Mouse (Mus musculus): ENCODE results near the gene Slc16a6. TPM values are rescaled to one million over a fixed set of nuclear protein-coding genes. Genes with fewer than 3 reads are reported as not detected.

Slc16a6 gene
- total RNA-seq, 2 experiments from 2014 or later = 18.6 to 20.8 TPM

DNA sequence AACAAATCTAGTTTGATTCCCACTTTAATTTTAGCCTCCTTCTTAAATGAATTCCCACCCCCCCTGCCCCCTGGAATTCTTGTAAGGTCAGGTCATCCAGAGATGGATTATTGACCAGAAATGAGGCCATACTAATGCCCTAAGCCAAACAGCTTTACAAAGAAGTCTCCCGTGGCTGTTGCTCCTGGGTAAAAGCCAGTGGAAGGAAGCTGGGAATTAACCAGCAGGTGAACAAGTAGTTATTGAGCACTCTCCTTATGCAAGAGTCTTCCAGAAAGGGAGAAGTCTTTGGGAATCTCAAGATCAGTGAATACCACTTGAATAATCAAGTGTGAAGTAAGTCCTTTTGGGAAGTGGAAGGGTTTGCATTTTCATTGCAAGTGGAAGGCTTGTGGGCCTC is 13.7 kb upstream of the Slc16a6 start:
- no peak for DNase-seq

DNA sequence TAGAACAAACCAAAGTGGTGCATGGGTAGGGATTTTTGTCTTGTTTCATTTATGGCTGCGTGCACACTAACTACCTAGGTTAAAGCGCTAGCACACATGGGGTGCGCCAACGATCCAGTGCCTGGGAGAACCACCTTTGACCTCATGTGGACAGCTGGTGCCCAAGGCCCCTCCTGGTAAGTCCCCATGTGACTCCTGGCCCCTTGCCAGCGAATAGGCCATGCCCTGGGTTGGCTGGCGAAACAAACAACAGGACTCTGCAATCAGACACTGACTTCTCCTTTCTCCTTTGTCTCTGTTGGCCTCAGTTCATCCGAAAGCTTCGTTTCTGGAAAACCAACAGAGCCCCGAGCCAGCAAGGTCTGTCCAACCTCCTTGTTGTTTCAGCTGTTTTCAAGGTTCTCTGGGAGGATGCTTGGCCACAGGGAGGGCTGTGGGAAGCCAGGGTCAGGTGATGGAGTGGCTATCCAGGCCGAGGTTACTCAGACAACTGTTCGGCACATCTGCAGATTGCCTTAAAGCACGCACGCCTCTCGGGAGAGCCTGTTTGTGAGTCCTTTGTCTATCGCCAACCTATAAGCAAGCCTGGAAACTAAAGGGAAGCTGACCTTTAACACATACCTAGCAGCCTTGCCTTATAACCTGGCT is 12.1 kb upstream of the Slc16a6 start:
- peak; percentile 75 for DNase-seq

DNA sequence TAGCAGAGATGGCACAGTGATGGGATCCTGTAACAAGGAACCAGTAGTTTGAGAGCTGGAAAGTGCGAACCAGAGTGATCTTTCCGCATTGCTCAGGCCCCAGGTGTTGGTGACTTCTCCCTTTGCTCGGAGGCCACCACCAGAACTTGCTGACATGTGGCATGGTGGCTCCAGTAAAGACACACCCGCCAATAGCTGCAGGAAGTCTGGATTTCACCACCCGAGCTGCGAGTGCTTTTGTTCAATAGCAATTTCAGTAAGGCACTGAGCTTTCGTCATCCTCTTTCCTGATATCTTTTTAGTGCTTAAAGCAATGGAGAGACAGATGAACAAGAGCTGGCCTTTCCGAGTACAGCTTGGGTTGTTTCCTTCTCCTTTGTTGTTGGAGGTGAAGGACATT is 7.0 kb upstream of the Slc16a6 start:
- no peak for DNase-seq

DNA sequence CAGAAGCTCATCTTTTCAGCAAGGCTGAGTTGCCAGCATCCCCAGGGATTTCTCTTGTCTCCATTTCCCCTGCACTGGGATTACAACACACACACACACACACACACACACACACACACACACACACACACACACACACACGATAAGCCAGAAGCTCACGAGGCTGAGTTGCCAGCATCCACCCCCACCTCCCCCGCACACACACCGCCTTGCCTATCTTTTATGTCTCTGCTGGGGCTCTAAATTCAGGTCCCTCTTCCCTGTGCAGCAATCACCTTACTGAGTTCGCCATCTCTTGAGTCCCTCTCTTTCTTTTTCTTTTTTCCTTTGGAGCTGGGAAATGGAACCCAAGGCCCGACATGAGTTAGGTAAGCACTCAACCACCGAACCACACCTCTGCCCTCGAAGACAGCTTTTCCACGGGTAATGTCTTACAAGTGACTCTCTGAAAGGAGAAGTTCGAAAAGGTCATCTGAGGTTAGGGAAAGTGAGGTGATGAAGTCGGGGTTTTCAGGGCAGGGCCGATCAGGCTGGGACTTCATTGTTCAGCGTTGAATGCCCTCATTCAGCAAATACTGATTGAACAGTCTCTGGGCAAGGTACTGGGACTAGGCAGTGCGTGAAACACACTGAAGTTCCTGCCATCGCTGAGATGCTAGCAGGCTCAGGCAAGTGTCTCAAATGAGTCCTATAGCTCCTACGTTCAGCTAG is 6.3 kb upstream of the Slc16a6 start:
- no peak for DNase-seq

DNA sequence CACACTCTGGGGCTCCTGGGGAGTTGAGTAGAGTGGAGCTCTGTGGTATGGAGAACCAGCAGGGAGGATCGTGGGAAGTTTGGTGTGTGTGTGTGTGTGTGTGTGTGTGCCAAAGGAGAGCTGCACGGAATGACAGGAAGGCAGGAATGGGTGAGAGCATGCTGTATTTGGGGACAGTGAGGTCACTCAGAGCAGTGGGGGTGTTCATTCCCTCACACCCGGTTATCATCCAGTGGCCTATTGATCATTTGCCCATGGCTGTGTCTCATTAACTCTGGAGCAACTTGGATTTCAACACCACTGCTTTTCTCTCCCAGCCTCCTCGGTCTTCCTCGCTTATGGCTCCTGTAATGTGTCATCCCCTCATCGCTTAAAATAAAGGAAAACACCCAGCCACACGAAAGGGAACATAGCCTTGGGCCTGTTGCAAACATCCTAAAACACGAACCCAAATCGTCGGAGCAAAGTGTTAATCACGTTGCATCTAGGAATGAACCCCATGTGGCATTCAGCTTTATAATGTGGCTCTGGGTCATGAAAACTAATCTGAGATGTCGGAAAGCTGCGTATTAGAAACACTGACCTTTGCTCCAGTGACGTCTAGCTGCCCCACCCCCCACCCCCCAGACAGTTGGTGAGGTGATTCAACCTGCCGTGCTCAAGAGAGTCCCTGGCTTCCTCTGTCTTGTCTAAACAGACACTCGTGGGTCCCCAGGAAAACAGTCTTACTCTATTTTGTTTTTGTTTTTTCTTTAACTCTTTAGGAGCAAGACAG is 4.4 kb upstream of the Slc16a6 start:
- DNase-seq = no peak

DNA sequence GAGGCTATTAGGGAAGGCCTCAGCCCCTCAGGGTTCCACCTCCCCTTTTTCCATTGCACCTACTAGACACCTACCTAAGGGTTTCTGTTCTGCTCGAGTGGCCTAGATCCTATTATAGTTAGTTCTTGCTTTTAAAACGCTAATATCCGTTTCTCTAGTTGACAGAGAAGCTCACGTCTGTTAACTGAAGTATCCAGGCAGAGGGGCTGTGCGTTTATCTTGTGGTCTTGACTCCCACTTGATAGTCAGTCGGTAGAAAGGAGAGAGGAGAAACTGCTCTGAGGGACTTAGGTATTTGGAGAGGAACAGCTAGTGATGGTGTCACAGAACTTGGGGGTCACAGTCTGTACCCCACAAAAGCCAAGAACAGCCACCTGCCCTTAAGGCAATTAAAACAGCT is 3.3 kb upstream of the Slc16a6 start:
- no peak for DNase-seq

DNA sequence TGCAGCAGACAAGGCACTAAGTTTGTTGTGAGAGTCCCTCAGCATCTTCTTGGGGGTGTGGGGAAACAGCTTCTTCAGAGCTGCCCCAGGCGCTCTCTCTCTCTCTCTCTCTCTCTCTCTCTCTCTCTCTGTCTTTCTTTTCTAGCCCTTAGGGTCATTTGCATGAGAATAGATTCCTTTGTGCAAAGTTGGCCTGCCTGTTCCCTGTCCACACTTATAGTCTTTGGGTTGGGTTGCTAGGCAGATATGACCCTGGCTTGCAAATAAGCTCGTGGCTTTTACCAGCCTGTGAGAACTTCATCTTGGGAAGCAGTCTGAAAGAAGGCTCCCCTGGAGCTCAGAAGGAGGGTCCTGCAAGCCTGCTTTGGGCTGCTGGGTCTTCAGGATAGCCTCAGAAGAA is 2.8 kb upstream of the Slc16a6 start:
- DNase-seq = no peak

DNA sequence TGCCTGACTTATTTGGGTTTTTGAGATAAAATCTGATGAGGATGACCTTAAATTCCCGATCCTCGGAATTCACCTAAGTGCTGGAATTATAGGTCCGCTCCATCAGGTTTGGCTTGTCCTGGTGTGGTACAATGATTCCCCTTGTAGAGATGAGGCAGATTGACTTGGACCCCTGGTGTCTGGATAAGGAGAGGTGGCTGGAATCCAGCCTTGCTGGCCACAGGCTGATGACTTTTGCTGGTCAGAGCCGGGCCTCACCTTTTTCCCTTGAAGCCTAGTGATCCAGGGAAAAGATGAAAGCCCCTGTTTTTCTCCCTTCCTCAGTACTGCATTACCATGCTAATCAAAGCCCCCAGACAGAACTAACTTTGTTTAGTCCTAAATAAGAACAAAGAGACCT is 2.3 kb upstream of the Slc16a6 start:
- DNase-seq = no peak

DNA sequence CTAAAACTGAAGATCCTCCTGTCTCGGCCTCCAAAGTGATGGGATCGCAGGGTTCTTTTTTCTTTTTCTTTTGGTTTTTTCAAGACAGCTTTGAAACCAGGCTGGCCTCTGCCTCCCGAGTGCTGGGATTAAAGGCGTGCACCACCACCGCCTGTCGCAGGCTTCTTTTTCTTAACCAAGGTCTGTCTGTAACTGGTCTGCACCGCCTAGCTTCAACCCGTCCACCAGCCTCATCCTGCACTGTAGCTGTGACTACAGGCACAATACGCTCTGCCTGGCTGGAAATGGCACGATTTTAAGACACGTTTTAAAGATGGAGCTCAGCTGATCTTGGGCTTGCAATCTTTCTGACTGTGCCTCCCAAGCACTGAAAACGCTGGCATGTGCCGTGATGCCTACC is 1.4 kb upstream of the Slc16a6 start:
- DNase-seq = no peak

DNA sequence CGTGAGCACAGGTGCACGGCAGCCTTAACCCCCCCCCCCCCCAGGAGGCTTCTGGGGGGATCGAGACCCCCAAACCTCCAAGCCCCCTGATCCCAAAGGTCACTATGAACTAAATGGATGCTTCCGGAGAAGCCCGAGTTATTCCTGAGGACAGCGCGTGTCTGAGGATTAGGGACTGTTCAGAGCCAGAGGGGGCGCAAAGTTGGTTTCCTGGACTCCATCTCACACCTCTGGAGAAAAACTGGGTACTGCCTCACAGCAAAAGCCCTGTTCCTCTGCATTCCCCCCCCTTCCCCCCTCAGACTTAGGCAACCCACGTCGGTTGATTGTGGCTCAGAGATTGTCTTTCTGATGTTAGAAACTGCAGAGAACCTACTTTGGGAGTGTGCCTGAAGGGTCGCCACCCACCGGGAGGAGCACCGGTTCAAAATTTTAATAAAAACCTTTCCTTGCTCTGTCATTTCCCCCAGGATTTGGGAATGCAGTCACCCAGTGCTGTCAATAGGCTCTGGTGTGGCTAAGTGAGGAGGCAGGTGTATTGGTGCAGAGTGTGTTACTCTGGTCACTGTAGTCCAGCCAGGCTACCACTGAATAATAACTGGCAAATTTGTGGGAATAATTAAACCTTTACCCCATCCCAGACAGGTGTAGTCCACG is 816 bp upstream of the Slc16a6 start:
- no peak for DNase-seq

DNA sequence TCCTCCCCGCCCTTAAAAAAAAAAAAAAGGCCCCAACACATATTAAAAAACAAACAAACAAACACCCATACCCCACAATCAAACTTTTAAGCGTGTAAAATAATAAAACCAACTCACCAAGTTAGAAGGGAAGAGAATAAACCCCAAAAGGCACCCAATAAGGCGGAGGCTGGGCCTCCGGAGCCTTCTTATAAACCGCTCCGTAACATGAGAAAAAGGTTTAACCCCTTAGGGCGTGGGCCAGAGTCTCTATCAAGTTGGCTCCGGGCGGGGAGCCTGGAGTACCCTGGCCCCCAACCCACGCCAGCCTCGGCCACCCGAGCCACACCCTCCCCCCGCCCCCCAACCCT is 602 bp downstream of the Slc16a6 start:
- DNase-seq = no peak

DNA sequence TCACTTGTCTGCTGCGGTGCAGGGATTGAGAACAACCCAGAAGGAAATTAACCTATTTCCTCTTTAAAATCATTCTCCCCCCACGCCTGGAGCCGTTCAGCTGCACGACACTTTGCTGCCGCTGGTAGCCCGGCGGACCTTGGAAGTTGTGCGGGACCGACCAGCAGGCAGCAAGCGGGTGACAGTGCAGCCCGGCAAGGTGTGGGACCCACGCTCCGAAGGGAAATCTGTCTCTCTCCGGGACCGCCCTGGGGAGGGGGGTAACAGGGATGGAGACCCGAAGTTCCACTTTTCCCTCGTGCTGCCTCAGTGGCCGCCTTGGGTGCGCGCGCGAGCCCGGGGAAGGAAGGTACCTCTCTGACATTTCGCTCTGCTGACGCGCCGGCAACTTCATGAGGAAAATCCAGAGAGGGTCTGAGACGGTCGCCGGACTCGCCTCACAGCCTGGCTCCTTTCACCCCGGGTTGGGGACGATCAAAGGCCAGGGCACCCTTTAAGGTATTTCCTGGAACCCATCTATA is 1.2 kb downstream of the Slc16a6 start:
- DNase-seq = peak; percentile 45

DNA sequence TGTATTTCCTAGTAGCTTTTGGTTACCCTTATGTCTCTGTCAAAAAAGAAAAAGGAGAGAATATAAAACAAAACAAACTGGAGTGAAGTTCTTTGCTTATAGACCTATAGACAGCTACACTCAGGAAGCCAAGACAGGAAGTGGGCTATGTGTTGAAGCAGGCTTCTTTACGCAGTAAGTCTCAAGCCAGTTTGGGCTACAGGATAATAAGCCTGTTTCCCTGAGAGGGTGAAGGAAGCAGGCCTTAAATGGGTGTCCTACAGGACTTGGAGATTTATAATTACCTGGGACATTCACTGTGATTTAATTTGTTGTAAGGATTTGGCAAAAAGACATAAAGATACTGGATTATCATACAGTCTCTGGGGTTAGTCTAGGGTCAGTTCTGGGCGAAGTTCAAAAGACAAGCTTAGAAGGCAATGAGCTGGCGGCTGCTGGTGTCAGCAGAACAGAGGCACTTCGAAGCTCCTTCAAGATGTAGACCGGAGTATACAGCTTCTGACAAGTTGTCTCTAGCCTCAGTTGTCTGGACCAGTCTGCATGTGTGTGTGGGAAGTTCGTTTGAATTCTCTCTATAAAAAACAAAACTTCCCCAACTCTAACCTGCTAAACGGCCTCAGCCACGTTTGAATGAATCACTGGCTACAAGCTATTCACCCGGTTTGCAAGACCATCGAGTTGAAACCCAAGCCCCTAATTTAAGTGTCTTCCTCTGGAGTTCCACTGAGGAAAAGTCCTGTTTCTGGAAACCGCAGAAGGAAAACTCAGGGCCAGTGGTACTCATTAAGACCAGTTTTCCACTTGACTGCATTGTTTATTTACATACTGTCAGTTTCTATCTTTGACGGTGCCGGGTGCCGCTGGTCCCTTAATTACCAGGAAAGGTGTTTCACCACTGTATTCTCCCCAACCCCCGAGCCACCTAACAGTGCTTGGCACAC is 2.2 kb downstream of the Slc16a6 start:
- no peak for DNase-seq

DNA sequence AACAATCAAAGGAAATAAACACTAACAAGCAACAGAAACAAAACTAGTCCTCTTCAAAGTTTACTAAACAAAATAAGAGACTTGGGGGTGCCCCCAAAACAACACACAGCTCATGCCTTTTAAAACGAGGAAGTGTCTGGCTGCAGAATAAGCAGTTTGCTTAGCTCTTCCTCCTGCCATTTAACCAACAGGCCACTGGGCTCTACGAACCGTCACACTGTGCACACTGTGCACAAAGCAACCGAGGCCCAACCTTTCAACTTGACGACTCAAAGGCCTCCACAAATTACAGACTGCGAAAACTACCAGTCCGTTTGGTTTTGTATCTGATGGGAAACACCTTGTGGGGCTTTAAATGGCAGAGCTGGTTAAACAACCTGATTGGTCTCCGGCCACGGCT is 3.2 kb downstream of the Slc16a6 start:
- DNase-seq = no peak

DNA sequence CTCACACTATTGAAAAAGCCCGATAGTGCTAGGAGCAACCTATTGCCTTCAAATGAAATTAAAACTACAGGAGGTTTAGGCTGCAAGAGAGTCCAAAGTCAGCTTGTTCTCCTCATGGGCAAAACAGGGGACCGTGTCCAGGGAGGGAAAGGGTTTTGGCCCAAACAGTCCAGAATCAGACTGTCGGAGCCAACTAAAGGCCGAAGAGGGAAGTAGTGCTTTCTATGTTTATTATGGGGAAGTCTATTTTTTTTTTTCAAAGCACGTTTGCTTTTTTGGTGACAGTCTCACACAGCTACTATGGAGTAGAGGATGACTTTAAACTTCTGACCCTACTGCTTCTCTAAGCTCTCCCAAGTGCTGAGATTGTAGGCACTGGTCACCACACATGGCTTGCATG is 5.3 kb downstream of the Slc16a6 start:
- DNase-seq = no peak

DNA sequence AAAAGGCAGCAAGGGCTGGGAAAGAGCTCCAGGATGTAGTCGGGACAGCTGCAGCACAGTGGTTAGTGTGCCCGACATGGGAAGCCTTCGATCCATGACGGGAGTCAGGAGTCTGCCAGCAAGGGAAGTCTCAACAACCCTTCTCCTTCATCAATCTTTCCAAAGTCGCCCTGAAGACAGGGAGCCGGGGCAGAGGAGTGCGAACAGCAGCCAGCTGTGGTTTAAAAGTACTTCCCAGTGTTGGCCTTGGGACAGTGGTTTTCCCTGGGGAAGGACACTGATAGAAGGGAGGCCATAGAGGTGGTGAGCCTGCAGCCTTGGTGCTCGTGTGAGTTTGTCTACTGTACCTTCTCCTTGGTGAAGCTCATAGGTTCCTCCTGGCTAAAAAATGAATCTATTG is 6.4 kb downstream of the Slc16a6 start:
- no peak for DNase-seq

DNA sequence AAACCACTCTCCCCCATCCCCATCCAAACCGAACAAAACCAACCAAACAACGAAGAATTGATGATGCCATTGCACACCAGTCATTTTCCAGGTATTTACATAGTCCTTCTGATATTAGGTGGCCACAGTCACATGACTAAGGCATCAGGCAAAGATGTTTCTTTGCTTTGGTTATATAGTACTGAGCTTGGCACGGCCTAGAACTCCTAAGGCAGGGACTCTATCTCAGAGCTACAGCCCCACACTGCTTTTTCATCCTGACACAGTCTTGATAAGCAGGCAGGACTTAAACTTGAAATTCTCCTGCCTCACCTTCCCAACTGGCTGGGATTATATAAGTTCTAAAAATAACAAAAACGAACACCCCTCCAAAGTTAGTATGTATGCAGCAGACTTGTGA is 8.3 kb downstream of the Slc16a6 start:
- DNase-seq = no peak

DNA sequence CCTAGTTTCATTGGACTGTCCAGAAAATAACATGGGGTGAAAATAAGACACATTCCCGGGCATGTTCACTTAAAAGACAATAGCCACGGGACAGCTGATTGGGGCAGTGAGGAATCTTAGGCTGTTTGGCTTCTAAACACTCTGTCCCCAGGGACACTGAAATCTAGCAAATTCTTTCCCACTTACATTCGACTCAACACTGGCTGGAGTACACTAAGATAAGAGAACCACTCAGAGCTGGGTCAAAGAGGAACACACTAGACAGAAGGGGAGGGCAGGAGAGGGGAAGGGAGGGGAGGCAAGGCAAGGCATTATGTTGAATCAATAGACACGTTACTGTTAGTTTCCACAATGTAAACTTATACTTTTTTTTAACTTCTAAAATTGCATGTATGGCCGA is 12.8 kb downstream of the Slc16a6 start:
- DNase-seq = no peak

DNA sequence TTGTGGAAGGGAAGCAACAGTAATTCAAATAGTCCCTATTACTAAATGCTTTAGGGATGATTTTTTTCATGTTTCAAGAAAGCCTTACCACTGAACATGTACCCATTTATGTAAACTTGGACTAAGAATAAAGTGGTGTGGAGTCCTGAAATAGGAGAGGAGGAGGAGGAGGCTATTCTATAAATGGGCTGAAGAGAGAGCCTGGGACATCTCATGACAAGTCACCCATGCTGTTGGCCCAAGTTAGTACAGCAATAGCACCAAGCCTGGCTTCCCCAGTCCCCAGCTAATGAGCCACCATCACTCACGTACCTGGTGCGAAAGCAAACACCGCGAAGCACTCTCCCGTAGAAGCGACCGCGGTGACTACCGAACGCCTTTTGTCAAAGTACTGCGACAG is 15.2 kb downstream of the Slc16a6 start:
- DNase-seq = no peak

DNA sequence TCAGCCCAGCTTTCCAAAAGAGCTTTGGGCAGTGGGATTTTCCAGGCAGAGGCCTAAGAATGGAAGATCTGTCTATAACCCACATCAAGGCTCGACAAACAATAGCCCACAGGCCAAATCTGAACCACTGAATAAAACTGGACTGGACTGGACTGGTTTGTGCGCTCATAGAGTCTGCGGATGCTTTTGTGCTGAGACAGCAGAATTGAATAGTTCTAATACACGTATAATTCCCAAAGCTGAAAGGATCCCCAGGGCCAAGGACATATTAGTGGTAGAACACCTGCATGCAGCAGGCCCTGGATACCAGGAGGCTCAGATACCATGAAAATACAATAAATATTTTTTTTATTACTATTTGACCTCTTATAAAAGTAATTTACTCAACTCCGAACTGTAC is 17.1 kb downstream of the Slc16a6 start:
- DNase-seq = no peak

DNA sequence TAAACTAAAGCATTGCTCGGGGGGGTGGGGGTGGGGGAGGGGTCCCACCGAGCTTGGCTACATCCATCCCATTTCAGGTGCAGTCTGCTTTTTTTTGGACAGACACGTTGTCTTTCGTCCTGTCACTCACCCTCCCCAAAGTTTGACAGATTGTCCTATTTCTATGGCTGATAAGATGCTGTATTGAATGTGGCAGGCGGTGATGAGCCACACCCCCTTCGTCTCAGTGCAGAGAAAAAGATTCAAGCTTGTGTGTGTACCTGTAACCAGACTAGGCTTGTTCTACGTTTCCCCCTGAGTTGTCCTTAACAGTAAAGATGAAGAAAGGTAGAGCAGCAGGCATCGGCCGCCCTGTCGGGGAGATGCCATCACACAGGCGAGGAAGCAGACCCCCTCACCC is 22.2 kb downstream of the Slc16a6 start:
- no peak for DNase-seq
